Mouse (Mus musculus): ENCODE measurements around the gene Sec11a. TPM values are rescaled to one million over a fixed set of nuclear protein-coding genes. Genes with fewer than 3 reads are reported as not detected.

Gene Sec11a
- total RNA-seq, 2 experiments from 2014 or later, result 47.8 to 59.0 TPM

GRCm38 (mm10) chr7:80866514-80867147 lies 80.9 kb downstream of the Sec11a start:
- DNase-seq (ENCODE audit: low spot score), result no peak
- intact Hi-C loops (cut with DNase I), result loop anchor here (10.0 kb wide), 1 partner anchor 478 kb away; the partner anchor contains the start of gene Rps17

GRCm38 (mm10) chr7:80865521-80865920 lies 82.1 kb downstream of the Sec11a start:
- intact Hi-C loops (cut with DNase I), result loop anchor here (10.0 kb wide), 1 partner anchor 479 kb away; the partner anchor contains the start of gene Rps17
- DNase-seq (ENCODE audit: low spot score), result no peak

- intact Hi-C loops (cut with DNase I), result loop anchor here (5.0 to 10.0 kb wide), 2 partner anchors 197 to 480 kb away; partner anchors contain the start of gene Rps17
These were observed 82.7 kb downstream of the Sec11a start for GRCm38 (mm10) chr7:80864831-80865230.

GRCm38 (mm10) chr7:80864151-80864550 lies 83.4 kb downstream of the Sec11a start:
- no peak for DNase-seq (ENCODE audit: low spot score)
- intact Hi-C loops (cut with DNase I), result loop anchor here (5.0 to 10.0 kb wide), 2 partner anchors 198 to 481 kb away; partner anchors contain the start of gene Rps17

More at GRCm38 (mm10) chr7:80864831-80865230, 82.7 kb downstream of the Sec11a start:
- no peak for DNase-seq (ENCODE audit: low spot score)

- intact Hi-C loops (cut with DNase I), result loop anchor here (5.0 to 10.0 kb wide), 2 partner anchors 199 to 481 kb away; partner anchors contain the start of gene Rps17
These were observed 84.1 kb downstream of the Sec11a start for GRCm38 (mm10) chr7:80863520-80863919.

GRCm38 (mm10) chr7:80862475-80862874 lies 85.1 kb downstream of the Sec11a start:
- intact Hi-C loops (cut with DNase I), result loop anchor here (5.0 to 10.0 kb wide), 2 partner anchors 200 to 482 kb away; partner anchors contain the start of gene Rps17
- no peak for DNase-seq (ENCODE audit: low spot score)

More at GRCm38 (mm10) chr7:80863520-80863919, 84.1 kb downstream of the Sec11a start:
- DNase-seq (ENCODE audit: low spot score), result no peak

GRCm38 (mm10) chr7:80860729-80861274 lies 86.8 kb downstream of the Sec11a start, which contains the start of gene Zscan2:
Gene Zscan2, plus strand, starts transcription at chr7:80860920.
- intact Hi-C loops (cut with DNase I), result loop anchor here (5.0 to 10.0 kb wide), 2 partner anchors 201 to 484 kb away; partner anchors contain the start of gene Rps17
- peak; percentile 87 for DNase-seq (ENCODE audit: low spot score)

GRCm38 (mm10) chr7:80860227-80860626 lies 87.4 kb downstream of the Sec11a start:
- DNase-seq (ENCODE audit: low spot score), result no peak
- intact Hi-C loops (cut with DNase I), result loop anchor here (5.0 to 10.0 kb wide), 2 partner anchors 202 to 485 kb away; partner anchors contain the start of gene Rps17

GRCm38 (mm10) chr7:80857181-80857580 lies 90.4 kb downstream of the Sec11a start:
- DNase-seq (ENCODE audit: low spot score), result peak; percentile 53
- intact Hi-C loops (cut with DNase I), result loop anchor here (1.0 kb wide), 1 partner anchor 298 kb away; no protein-coding TSS in a partner anchor

GRCm38 (mm10) chr7:80855316-80855715 lies 92.3 kb downstream of the Sec11a start:
- no peak for DNase-seq (ENCODE audit: low spot score)
- intact Hi-C loops (cut with DNase I), result no loop called here

Other genes starting within 250 kb of the Sec11a start
- 10 to 100 TPM; 39.8 to 46.7 TPM for gene Iqgap1, start 121.8 kb downstream of the Sec11a start, total RNA-seq (2021)
- gene Zscan2, start 86.9 kb downstream of the Sec11a start, total RNA-seq (2021), result 1 to 10 TPM; 5.4 to 6.1 TPM
- 1 to 10 TPM; 5.7 to 6.0 TPM for gene Wdr73, start 46.5 kb downstream of the Sec11a start, total RNA-seq (2021)
- gene Nmb, start 42.7 kb downstream of the Sec11a start, total RNA-seq (2021), result 1 to 10 TPM; 5.8 to 7.7 TPM
- gene Zfp592, start 45.9 kb upstream of the Sec11a start, total RNA-seq (2021), result 10 to 100 TPM; 13.8 to 15.7 TPM
- gene Alpk3, start 109.8 kb upstream of the Sec11a start, total RNA-seq (2021), result 100 to 1,000 TPM; 101 to 115 TPM
- gene Slc28a1, start 167.0 kb upstream of the Sec11a start, total RNA-seq (2021), result under 1 TPM; 0.10 to 0.11 TPM